Mouse (Mus musculus) CH12.LX (cell line): ENCODE data around the gene Kri1.

Source experiments
- EP300 ChIP-seq: IDR thresholded peaks from 2 replicates; pipeline ENCODE4 v1.6.1; 2011; ENCODE audit warnings: low read length, improper control_type of control experiment
- MAX ChIP-seq: IDR thresholded peaks from 2 replicates; pipeline ENCODE4 v1.6.1; 2011; ENCODE audit warnings: low read length, improper control_type of control experiment
- POLR2A ChIP-seq: IDR thresholded peaks from 2 replicates; pipeline ENCODE4 v1.6.1; 2011; ENCODE audit warnings: low read depth, mild to moderate bottlenecking, improper control_type of control experiment, low read length

DNA sequence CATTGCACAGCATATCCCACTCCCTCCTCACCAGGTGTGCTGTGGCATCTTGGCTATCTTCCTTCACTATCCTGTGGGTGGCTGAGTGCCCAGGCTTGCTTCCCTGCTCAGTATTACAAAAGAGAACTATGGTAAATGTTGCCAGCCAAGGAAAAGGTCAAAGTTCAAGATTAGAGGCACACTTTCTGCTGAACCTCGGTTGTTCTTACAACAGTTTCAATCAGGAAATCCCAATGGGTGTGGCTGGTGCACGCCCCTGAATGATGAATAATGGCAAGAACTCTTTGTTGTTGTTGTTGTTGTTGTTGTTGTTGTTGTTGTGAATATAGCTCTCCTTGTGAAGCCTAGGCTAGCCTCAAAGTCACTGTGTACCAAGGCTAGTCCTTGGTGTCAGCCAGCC lies 25.9 kb downstream of the Kri1 start:
- TF ChIP-seq POLR2A (no peak), EP300 (no peak), MAX (no peak)
